Mouse (Mus musculus) midbrain, embryonic 16.5 days (tissue): ENCODE data around the gene Eef1akmt3. TPM values are rescaled to one million over a fixed set of nuclear protein-coding genes. Genes with fewer than 3 reads are reported as not detected.
"Not testable (repeated sequence)": the region's sequence is repeated elsewhere in the genome, so short reads cannot be mapped to it uniquely, and the experiment has no call there.

Source experiments
- ATAC-seq: fragments of 200-750 bp; cut with Nextera tagmentation; 2 replicates; pipeline ENCODE4 v1.8.0; 2017; ENCODE audit warnings: moderate TSS enrichment
- H3K27ac ChIP-seq: fragments of 300-500 bp; sonication (generic); 2 replicates; pipeline ENCODE4 v1.5.1; 2014; ENCODE audit warnings: mild to moderate bottlenecking, low read length, mixed read lengths
- H3K27me3 ChIP-seq: fragments of 300-500 bp; sonication (generic); 2 replicates; pipeline ENCODE4 v1.6.1; 2014; ENCODE audit warnings: low read depth, low read length, mixed read lengths; ENCODE audit not compliant: control insufficient read depth, insufficient read depth
- H3K36me3 ChIP-seq: fragments of 300-500 bp; sonication (generic); 2 replicates; pipeline ENCODE4 v1.6.1; 2014; ENCODE audit warnings: mild to moderate bottlenecking, low read length, moderate library complexity, mixed read lengths; ENCODE audit not compliant: control insufficient read depth, insufficient read depth
- H3K4me1 ChIP-seq: fragments of 300-500 bp; sonication (generic); 2 replicates; pipeline ENCODE4 v1.6.1; 2014; ENCODE audit warnings: mild to moderate bottlenecking, low read length, mixed read lengths; ENCODE audit not compliant: control insufficient read depth, insufficient read depth
- H3K4me2 ChIP-seq: fragments of 300-500 bp; sonication (generic); 2 replicates; pipeline ENCODE4 v1.6.1; 2014; ENCODE audit warnings: mild to moderate bottlenecking, low read length, mixed read lengths
- H3K4me3 ChIP-seq: fragments of 300-500 bp; sonication (generic); 2 replicates; pipeline ENCODE4 v1.5.1; 2014; ENCODE audit warnings: low read depth, mild to moderate bottlenecking, low read length, moderate library complexity, mixed read lengths
- H3K9ac ChIP-seq: fragments of 300-500 bp; sonication (generic); 2 replicates; pipeline ENCODE4 v1.6.1; 2014; ENCODE audit warnings: low read depth, low read length, mixed read lengths
- H3K9me3 ChIP-seq: fragments of 300-500 bp; sonication (generic); replicated peaks from 2 replicates; pipeline ENCODE4 v1.6.1; 2014; ENCODE audit warnings: mild to moderate bottlenecking, low read length, mixed read lengths; ENCODE audit not compliant: control insufficient read depth, poor library complexity, severe bottlenecking
- WGBS: fragments of 180-500 bp; shearing (Covaris S2); extraction: QIAGEN DNeasy Blood & Tissue Kit; methylation state at CpG from one replicate; pipeline ENCODE4 v1.1.7; 2014; 5-methylcytosine and 5-hydroxymethylcytosine counted together
- polyA plus RNA-seq: library from polyadenylated mRNA; unstranded; fragments of >200 nt; fragmentation: Nextera tagmentation; extraction: Ambion mirVana; gene quantifications from 2 replicates; pipeline ENCODE4 v1.2.1, GENCODE M21; 2015

The Eef1akmt3 gene
- polyA plus RNA-seq, 1 experiment from 2014 or later: 0.21 TPM

- 74% methylated on average over 2 of the region's 2 CpGs for WGBS
- H3K27ac ChIP-seq, H3K27me3 ChIP-seq, H3K4me2 ChIP-seq, ATAC-seq, H3K4me3 ChIP-seq, H3K36me3 ChIP-seq, H3K9me3 ChIP-seq, H3K9ac ChIP-seq: not testable (repeated sequence)
- H3K4me1 ChIP-seq: peaks cover 31% of the 10 kb centered on the region
Measured at GRCm38 (mm10) chr10:127072969-127073368, 31.7 kb upstream of the Eef1akmt3 start.

DNA sequence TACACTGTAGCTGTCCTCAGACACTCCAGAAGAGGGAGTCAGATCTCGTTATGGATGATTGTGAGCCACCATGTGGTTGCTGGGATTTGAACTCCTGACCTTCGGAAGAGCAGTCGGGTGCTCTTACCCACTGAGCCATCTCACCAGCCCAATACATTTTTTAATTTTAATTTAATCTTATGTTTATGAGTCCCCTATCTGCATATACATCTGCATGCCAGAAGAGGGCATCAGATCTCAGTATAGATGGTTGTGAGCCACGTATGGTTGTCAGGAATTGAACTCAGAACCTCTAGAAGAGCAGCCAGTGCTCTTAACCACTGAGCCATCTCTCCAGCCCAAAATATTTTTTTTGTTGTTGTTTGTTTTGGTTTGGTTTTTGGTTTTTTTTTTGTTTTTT lies 31.0 kb upstream of the Eef1akmt3 start:
- H3K27ac ChIP-seq, H3K4me2 ChIP-seq, ATAC-seq, H3K27me3 ChIP-seq, H3K9ac ChIP-seq, H3K4me3 ChIP-seq, H3K9me3 ChIP-seq: not testable (repeated sequence)
- peaks cover 11% of the 10 kb centered on the region for H3K36me3 ChIP-seq
- 88% methylated on average over 4 of the region's 4 CpGs for WGBS
- H3K4me1 ChIP-seq: peaks cover 32% of the 10 kb centered on the region

GRCm38 (mm10) chr10:127071203-127071602 lies 29.9 kb upstream of the Eef1akmt3 start:
- Histone ChIP-seq H3K36me3 (peaks cover 20% of the 10 kb centered on the region), H3K27me3 (no peaks in the 10 kb centered on the region), H3K27ac (0 out of 2 replicates have a peak overlapping the region, but pooled peaks have one; percentile 85), H3K9ac (peak overlapping the region; percentile 74), H3K4me3 (peak overlapping the region; percentile 49), H3K9me3 (no peaks in the 10 kb centered on the region), H3K4me2 (peak overlapping the region; percentile 89), H3K4me1 (peaks cover 27% of the 10 kb centered on the region)
- 84% methylated on average over 9 of the region's 9 CpGs for WGBS
- no peak for ATAC-seq

GRCm38 (mm10) chr10:127070190-127071121 lies 29.1 kb upstream of the Eef1akmt3 start, which contains the start of gene Tspan31:
Gene Tspan31, minus strand, starts transcription at chr10:127070264.
- H3K9ac ChIP-seq: peak within 1 kb of the TSS; percentile 75
- ATAC-seq: peak; percentile 94
- peaks cover 27% of the 10 kb centered on the region for H3K36me3 ChIP-seq
- H3K9me3 ChIP-seq: no peaks in the 10 kb centered on the region
- H3K4me3 ChIP-seq: peak within 1 kb of the TSS; percentile 49
- 1% methylated on average over 36 of the region's 36 CpGs for WGBS
- peaks cover 24% of the 10 kb centered on the region for H3K4me1 ChIP-seq
- H3K4me2 ChIP-seq: peak within 1 kb of the TSS; percentile 97
- no peaks in the 10 kb centered on the region for H3K27me3 ChIP-seq
- H3K27ac ChIP-seq: peak within 1 kb of the TSS; percentile 90

DNA sequence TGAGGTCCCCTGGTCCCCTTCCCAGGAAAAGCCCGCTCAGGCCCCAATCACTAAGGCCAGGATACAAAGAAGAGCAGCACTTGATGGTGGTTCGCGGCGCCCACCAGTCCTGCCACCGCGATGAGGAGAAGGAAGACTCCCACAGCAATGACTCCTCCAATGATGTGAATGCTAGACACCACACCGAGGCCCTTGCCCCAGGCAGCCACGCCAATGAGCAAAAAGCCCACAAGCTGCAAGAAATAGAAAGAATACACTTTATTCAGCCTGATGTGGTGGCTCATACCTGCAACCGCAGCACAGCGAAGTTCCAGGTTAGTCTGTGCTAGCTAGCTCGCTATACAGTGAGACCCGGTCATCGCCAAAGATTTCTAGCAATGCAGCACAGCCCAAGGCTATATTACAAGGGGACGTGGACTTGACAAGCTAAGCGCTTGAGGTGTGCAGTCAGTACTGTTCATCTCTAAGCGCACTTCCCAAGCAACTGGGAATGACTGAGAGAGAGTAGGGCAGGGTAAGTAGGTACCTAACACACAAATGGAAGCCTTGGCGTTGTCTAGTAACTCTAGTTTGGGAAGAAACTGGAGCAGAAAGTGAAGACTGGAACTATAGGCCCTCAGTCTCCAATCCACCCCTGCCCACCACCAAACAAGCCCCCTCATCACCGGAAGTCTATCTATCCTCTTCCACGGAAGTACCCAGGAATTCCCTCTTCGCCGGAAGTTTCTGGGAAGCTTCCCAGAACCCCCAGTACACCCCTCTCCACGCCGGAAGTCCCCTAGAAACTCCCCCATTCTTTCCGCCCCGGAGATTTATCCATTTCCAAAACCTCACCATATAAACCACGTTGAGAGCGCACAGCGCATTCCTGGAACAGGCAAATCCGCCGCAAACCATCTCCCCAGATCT lies 28.2 kb upstream of the Eef1akmt3 start:
- Histone ChIP-seq H3K9me3 (no peaks in the 10 kb centered on the region), H3K4me3 (peak overlapping the region; percentile 49), H3K36me3 (peaks cover 35% of the 10 kb centered on the region), H3K27me3 (no peaks in the 10 kb centered on the region), H3K27ac (peak overlapping the region; percentile 90), H3K9ac (peak overlapping the region; percentile 75), H3K4me2 (peak overlapping the region; percentile 97), H3K4me1 (peaks cover 32% of the 10 kb centered on the region)
- peak; percentile 84 for ATAC-seq
- WGBS: 4% methylated on average over 30 of the region's 30 CpGs

DNA sequence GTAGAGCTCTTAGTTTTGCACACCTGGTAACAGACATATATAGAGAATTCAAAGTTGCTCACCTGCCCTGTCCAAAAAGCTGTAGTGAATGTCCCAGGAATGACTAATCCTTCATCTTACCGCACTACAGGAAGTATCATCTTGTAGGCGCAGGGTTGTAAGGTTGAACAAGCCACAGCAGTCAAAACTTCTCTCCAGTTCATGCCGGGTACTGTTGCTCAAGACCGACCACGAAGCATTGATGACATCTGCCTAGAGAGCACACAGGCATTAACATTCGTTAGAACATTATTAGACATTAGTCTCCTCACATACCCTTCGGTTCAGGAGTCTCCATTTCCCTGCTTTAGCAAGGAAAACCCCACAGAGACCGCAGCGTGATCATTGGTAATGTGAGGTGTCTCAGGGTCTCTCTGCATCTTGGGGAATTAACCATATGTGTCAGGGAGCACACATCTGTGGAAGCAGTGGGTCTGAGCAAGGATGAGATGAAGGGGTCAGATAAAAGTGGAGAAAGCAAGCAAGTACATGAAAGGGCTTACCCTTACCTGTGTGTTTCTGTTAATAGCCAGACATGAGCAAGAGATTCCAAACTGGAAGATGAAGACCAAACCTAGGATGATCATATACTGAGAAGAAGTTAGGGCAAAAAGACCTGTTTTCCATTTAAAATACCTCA lies 27.2 kb upstream of the Eef1akmt3 start:
- Histone ChIP-seq H3K27ac (peak overlapping the region; percentile 24; the same call in 1 of the 2 replicates), H3K4me2 (peak overlapping the region; percentile 97), H3K4me3 (peak overlapping the region; percentile 49; the same call in 1 of the 2 replicates), H3K4me1 (peaks cover 32% of the 10 kb centered on the region), H3K9me3 (no peaks in the 10 kb centered on the region), H3K27me3 (no peaks in the 10 kb centered on the region), H3K9ac (0 out of 2 replicates have a peak overlapping the region, but pooled peaks have one; percentile 75), H3K36me3 (peaks cover 35% of the 10 kb centered on the region)
- 80% methylated on average over 9 of the region's 9 CpGs for WGBS
- ATAC-seq: no peak

- no peaks in the 10 kb centered on the region for H3K27me3 ChIP-seq
- no peak overlapping the region for H3K4me2 ChIP-seq
- H3K9ac ChIP-seq: no peak overlapping the region
- ATAC-seq: no peak
- no peak overlapping the region for H3K4me3 ChIP-seq
- H3K9me3 ChIP-seq: no peaks in the 10 kb centered on the region
- no peak overlapping the region for H3K27ac ChIP-seq
- 87% methylated on average over 14 of the region's 14 CpGs for WGBS
- H3K4me1 ChIP-seq: peaks cover 39% of the 10 kb centered on the region
- peaks cover 35% of the 10 kb centered on the region for H3K36me3 ChIP-seq
Measured at GRCm38 (mm10) chr10:127066519-127067018, 25.3 kb upstream of the Eef1akmt3 start.

DNA sequence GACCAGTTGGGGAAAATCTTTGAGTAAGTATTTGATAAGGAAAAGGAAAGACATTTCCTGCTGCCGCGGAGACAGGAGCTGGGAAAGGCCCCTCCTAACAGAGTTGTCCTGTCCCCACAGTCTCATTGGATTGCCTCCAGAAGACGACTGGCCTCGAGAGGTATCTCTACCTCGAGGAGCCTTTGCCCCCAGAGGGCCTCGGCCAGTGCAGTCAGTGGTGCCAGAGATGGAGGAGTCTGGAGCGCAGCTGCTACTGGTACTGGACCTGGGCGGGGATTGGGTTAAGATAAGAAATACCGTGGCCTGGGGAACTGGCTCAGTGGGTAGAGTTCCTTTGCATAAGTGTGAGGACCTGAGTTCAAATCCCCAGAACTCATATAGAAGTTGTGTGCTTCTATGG lies 24.7 kb upstream of the Eef1akmt3 start:
- H3K4me2 ChIP-seq: no peak overlapping the region
- H3K4me3 ChIP-seq: no peak overlapping the region
- 93% methylated on average over 9 of the region's 9 CpGs for WGBS
- no peaks in the 10 kb centered on the region for H3K9me3 ChIP-seq
- no peaks in the 10 kb centered on the region for H3K27me3 ChIP-seq
- H3K36me3 ChIP-seq: peaks cover 35% of the 10 kb centered on the region
- no peak overlapping the region for H3K27ac ChIP-seq
- no peak for ATAC-seq
- H3K9ac ChIP-seq: no peak overlapping the region
- H3K4me1 ChIP-seq: peaks cover 36% of the 10 kb centered on the region
